Mouse (Mus musculus) adrenal gland, postnatal 4 days (tissue): Measurements from ENCODE around the gene Vdac1. TPM values are rescaled to one million over a fixed set of nuclear protein-coding genes. Genes with fewer than 3 reads are reported as not detected.

ENCODE experiments used
- DNase-seq, 2 experiments: peaks; one replicate each; pipeline ENCODE4 v3.0.0; 2021 to 2022; ENCODE audit warnings: low spot score in 2 of 2, mixed read lengths in 2 of 2
- long read RNA-seq, 2 experiments: library from polyadenylated mRNA; stranded (forward); transcript quantifications; one replicate each; pipeline ENCODE4 v2.0.0; 2021
- total RNA-seq, 2 experiments: library from RNA; stranded (reverse); gene quantifications; 2 replicates each; pipeline ENCODE4 v1.2.3; 2021

The Vdac1 gene
- 100 to 1,000 TPM; 323 to 340 TPM for total RNA-seq
- long read RNA-seq, experiment 1, transcript Vdac1-202 (9 exons, 2,022 nt) = major isoform, 54 of 86 reads
- long read RNA-seq, experiment 1, partial matches to known transcripts = 21 of 86 reads
- long read RNA-seq, experiment 1, other reads (novel, unspliced or antisense) = 6 of 86 reads
- long read RNA-seq, experiment 2, transcript Vdac1-202 (9 exons, 2,022 nt) = major isoform, 164 of 244 reads
- long read RNA-seq, experiment 2, partial matches to known transcripts = 2 of 244 reads
- long read RNA-seq, experiment 2, other reads (novel, unspliced or antisense) = 77 of 244 reads

- DNase-seq = peak; percentile 73 to 79
Observed at GRCm38 (mm10) chr11:52360471-52361277, at the start of gene Vdac1. Gene Vdac1, plus strand, starts transcription at chr11:52360860.

GRCm38 (mm10) chr11:52314102-52314793 is 46.4 kb upstream of the Vdac1 start:
- DNase-seq = no peak

- DNase-seq = no peak
Observed at GRCm38 (mm10) chr11:52318445-52318844, 42.2 kb upstream of the Vdac1 start.

- DNase-seq = no peak
Observed at GRCm38 (mm10) chr11:52319664-52320063, 41.0 kb upstream of the Vdac1 start.

- no peak for DNase-seq
Observed at GRCm38 (mm10) chr11:52320529-52320928, 40.1 kb upstream of the Vdac1 start.

GRCm38 (mm10) chr11:52321540-52321939 is 39.1 kb upstream of the Vdac1 start:
- DNase-seq = no peak

GRCm38 (mm10) chr11:52324442-52325367 is 36.0 kb upstream of the Vdac1 start:
- no peak for DNase-seq

- no peak for DNase-seq
Observed at GRCm38 (mm10) chr11:52327313-52327712, 33.3 kb upstream of the Vdac1 start.

- no peak for DNase-seq
Observed at GRCm38 (mm10) chr11:52332421-52333118, 28.1 kb upstream of the Vdac1 start.

- peak in 1 of 2 experiments; percentile 45 for DNase-seq
Observed at GRCm38 (mm10) chr11:52333616-52334015, 27.0 kb upstream of the Vdac1 start.

GRCm38 (mm10) chr11:52335263-52335662 is 25.4 kb upstream of the Vdac1 start:
- DNase-seq = no peak

- no peak for DNase-seq
Observed at GRCm38 (mm10) chr11:52335924-52336323, 24.7 kb upstream of the Vdac1 start.

GRCm38 (mm10) chr11:52337651-52338295 is 22.9 kb upstream of the Vdac1 start:
- DNase-seq = no peak

- DNase-seq = no peak
Observed at GRCm38 (mm10) chr11:52338351-52338750, 22.3 kb upstream of the Vdac1 start.

- DNase-seq = no peak
Observed at GRCm38 (mm10) chr11:52339098-52339497, 21.6 kb upstream of the Vdac1 start.

- no peak for DNase-seq
Observed at GRCm38 (mm10) chr11:52339512-52339911, 21.1 kb upstream of the Vdac1 start.

- no peak for DNase-seq
Observed at GRCm38 (mm10) chr11:52340123-52340864, 20.4 kb upstream of the Vdac1 start.

- no peak for DNase-seq
Observed at GRCm38 (mm10) chr11:52341001-52341400, 19.7 kb upstream of the Vdac1 start.

- no peak for DNase-seq
Observed at GRCm38 (mm10) chr11:52341476-52341875, 19.2 kb upstream of the Vdac1 start.
